Mouse (Mus musculus): ENCODE measurements at regions not wholly inside any gene's neighbourhood (a gene's known extent, or its start where the extent isn't known, plus 50 kb on each side); places are given as distances from the start of the nearest gene placed in this dataset.
A peak's percentile ranks its signal among the peaks of the same experiment; 100 is the strongest.
"Not testable (repeated sequence)": the region's sequence is repeated elsewhere in the genome, so short reads cannot be mapped to it uniquely, and the experiment has no call there.

GRCm38 (mm10) chr5:26586108-26586507 is 230.9 kb upstream of the Dpp6 start:
- DNase-seq: no peak

GRCm38 (mm10) chr5:26590886-26591285 is 226.1 kb upstream of the Dpp6 start:
- no peak for DNase-seq

GRCm38 (mm10) chr5:26592341-26592740 is 224.7 kb upstream of the Dpp6 start:
- no peak for DNase-seq

DNA sequence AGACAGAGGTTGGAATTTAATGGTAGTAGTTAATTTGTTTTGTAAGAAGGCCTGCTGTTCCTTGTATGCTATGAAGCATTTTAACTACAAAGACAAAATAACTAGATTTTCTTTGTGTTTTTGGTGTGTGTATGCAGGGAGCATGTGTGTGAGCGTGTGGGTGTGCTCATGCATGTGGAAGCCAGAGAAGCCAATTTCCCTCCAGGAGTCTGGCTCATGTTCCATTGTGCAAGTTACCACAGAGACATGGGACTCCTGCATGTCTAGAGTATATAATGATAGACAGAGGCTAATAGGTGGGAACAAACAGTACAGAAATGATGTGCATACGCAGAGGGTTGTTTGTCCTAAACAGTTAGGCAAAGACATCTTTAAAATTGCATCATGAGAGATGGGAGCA is 219.0 kb upstream of the Dpp6 start:
- DNase-seq: no peak

DNA sequence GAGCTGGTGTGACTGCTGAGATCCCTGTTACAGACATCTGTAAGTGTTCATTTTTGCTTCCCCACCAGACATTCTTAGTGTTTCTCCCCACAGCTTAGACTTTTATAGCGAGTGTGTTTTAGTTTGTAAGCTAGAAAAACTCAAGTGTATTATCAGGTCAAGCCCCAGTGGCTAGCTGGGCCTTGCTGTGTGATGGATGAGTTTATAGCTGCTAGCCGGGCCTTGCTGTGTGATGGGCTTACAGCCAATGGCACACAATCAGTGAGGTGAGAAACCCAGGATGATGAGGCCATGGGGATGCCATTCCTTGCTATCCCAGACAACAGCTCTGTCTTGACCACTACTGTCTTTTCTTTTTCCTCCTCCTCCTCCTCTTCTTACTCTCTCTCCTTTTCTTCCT is 197.7 kb upstream of the Dpp6 start:
- no peak for DNase-seq

DNA sequence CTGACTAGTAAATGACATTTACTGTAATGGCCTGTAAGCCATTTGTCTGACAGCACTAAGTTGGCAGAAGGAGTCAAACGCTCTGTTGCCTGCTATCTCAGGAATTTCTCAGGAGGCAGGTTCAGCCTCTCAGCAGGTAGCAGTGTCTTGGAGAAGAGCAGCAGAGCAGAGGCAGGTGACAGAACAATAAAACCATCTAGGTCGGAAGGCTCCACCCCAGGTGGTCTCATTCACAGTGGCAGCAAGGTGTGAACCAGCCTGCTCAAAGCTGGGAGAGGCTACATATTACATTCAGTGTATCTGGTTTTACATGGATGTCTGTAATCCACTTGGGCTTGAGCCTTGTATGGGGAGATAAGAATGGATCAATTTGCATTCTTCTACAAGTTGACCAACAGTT is 194.9 kb upstream of the Dpp6 start:
- DNase-seq: no peak

- DNase-seq: no peak
These were observed 145.5 kb upstream of the Dpp6 start for GRCm38 (mm10) chr5:26671478-26671877.

DNA sequence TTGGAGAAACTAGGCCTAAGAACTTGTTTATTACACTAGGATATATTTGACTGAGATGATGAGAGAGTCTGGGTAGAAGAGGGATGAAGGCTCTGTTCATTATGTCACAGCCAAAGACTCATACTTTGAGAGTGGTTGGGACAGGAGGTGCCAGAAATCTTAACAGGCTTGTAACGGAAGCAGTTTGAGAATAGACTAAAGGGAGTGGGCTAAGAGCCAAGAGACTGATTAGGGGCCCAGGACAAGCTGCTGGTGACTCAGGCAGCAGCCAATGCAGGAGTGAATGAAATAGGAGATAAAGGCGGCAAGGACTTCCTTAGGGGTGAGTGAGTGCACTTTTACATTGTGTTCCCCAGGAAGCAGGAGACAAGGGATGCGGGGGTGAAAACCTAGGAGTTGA is 127.2 kb upstream of the Dpp6 start:
- no peak for DNase-seq

GRCm38 (mm10) chr5:26691121-26691520 is 125.9 kb upstream of the Dpp6 start:
- no peak for DNase-seq

GRCm38 (mm10) chr5:26692013-26692412 is 125.0 kb upstream of the Dpp6 start:
- no peak for DNase-seq

- DNase-seq: not testable (repeated sequence)
These were observed 113.4 kb upstream of the Dpp6 start for GRCm38 (mm10) chr5:26703621-26704020.

- DNase-seq: no peak
These were observed 109.3 kb upstream of the Dpp6 start for GRCm38 (mm10) chr5:26707661-26708060.

DNA sequence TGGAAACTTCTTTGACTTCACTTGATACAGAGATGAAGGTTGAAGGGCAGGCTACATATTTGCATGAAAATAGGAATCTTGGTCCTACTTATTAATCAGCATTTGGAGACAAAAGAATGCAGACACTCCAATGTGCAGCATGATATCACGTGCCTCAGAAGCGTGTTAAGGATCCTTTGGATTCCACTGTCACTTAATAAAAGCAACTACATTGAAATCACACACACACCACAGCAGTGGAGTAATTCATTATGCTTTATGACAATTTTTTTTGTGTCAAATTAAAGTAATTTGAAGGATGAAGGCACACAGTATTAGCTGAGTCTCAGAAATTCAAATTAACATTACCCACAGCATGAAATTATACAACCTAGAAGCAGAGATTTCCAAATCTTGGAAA is 92.5 kb upstream of the Dpp6 start:
- DNase-seq: no peak

GRCm38 (mm10) chr5:26725953-26726352 is 91.0 kb upstream of the Dpp6 start:
- DNase-seq: no peak

- DNase-seq: not testable (repeated sequence)
These were observed 65.8 kb upstream of the Dpp6 start for GRCm38 (mm10) chr5:26751196-26751595.

GRCm38 (mm10) chr5:26751601-26752305 is 65.2 kb upstream of the Dpp6 start:
- peak; percentile 7 for DNase-seq

DNA sequence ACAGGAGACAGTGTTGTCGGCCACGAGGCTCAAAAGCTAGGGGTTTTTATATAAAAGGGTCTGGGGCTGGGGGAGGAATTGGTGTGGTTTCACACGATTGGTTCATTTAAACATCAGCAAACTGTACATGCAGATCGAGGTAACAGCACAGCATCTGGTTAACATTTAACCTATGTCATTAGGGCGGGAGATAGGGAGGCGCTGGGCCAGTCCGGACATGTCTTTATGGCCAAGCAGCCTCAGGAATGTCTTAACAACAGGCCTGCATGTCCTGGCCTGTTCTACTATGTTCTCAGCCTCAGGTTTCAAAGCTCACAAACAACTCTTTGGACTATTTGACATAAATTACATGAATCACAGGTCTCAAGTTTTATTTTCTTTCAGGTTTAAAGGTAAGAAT is 62.9 kb upstream of the Dpp6 start:
- peak; percentile 70 for DNase-seq
